Mouse (Mus musculus): ENCODE data around the gene Tdrd12.
"Not testable (repeated sequence)": the region's sequence is repeated elsewhere in the genome, so short reads cannot be mapped to it uniquely, and the experiment has no call there.

Tdrd12 gene

GRCm38 (mm10) chr7:35555224-35556204 lies 18.0 kb upstream of the Tdrd12 start:
- peak; percentile 75 to 80 for DNase-seq (ENCODE audit: low spot score in 2 of 2)

- DNase-seq (ENCODE audit: low spot score in 2 of 2) = peak in 1 of 2 experiments; percentile 6
Measured at GRCm38 (mm10) chr7:35554605-35555175, 17.1 kb upstream of the Tdrd12 start.

- DNase-seq (ENCODE audit: low spot score in 2 of 2) = no peak
Measured at GRCm38 (mm10) chr7:35553751-35554604, 16.4 kb upstream of the Tdrd12 start.

- DNase-seq (ENCODE audit: low spot score in 2 of 2) = peak; percentile 35 to 45
Measured at GRCm38 (mm10) chr7:35545881-35546280, 8.3 kb upstream of the Tdrd12 start.

GRCm38 (mm10) chr7:35535750-35536512 lies 1.6 kb downstream of the Tdrd12 start:
- DNase-seq (ENCODE audit: low spot score in 2 of 2) = no peak

- not testable (repeated sequence) for DNase-seq (ENCODE audit: low spot score in 2 of 2)
Measured at GRCm38 (mm10) chr7:35530544-35530943, 7.0 kb downstream of the Tdrd12 start.

GRCm38 (mm10) chr7:35530026-35530425 lies 7.5 kb downstream of the Tdrd12 start:
- no peak for DNase-seq (ENCODE audit: low spot score in 2 of 2)

GRCm38 (mm10) chr7:35526795-35527194 lies 10.8 kb downstream of the Tdrd12 start:
- no peak for DNase-seq (ENCODE audit: low spot score in 2 of 2)

GRCm38 (mm10) chr7:35501995-35502394 lies 35.5 kb downstream of the Tdrd12 start:
- DNase-seq (ENCODE audit: low spot score in 2 of 2) = no peak

- no peak for DNase-seq (ENCODE audit: low spot score in 2 of 2)
Measured at GRCm38 (mm10) chr7:35497516-35497915, 40.0 kb downstream of the Tdrd12 start.

GRCm38 (mm10) chr7:35491005-35491404 lies 46.5 kb downstream of the Tdrd12 start:
- DNase-seq (ENCODE audit: low spot score in 2 of 2) = no peak

GRCm38 (mm10) chr7:35490186-35490585 lies 47.4 kb downstream of the Tdrd12 start:
- no peak for DNase-seq (ENCODE audit: low spot score in 2 of 2)

- DNase-seq (ENCODE audit: low spot score in 2 of 2) = no peak
Measured at GRCm38 (mm10) chr7:35486553-35486952, 51.0 kb downstream of the Tdrd12 start.

GRCm38 (mm10) chr7:35485126-35485525 lies 52.4 kb downstream of the Tdrd12 start:
- DNase-seq (ENCODE audit: low spot score in 2 of 2) = no peak

- no peak for DNase-seq (ENCODE audit: low spot score in 2 of 2)
Measured at GRCm38 (mm10) chr7:35476457-35476856, 61.1 kb downstream of the Tdrd12 start.

GRCm38 (mm10) chr7:35470794-35471193 lies 66.8 kb downstream of the Tdrd12 start:
- DNase-seq (ENCODE audit: low spot score in 2 of 2) = no peak

- no peak for DNase-seq (ENCODE audit: low spot score in 2 of 2)
Measured at GRCm38 (mm10) chr7:35467856-35468255, 69.7 kb downstream of the Tdrd12 start.

- no peak for DNase-seq (ENCODE audit: low spot score in 2 of 2)
Measured at GRCm38 (mm10) chr7:35465027-35465426, 72.5 kb downstream of the Tdrd12 start.

- no peak for DNase-seq (ENCODE audit: low spot score in 2 of 2)
Measured at GRCm38 (mm10) chr7:35460971-35461370, 76.6 kb downstream of the Tdrd12 start.

- no peak for DNase-seq (ENCODE audit: low spot score in 2 of 2)
Measured at GRCm38 (mm10) chr7:35456091-35456814, 81.3 kb downstream of the Tdrd12 start.

GRCm38 (mm10) chr7:35448867-35449266 lies 88.7 kb downstream of the Tdrd12 start:
- DNase-seq (ENCODE audit: low spot score in 2 of 2) = no peak
